Mouse (Mus musculus) ES-CJ7 (cell line): ENCODE measurements at regions not wholly inside any gene's neighbourhood (a gene's known extent, or its start where the extent isn't known, plus 50 kb on each side); places are given as distances from the start of the nearest gene placed in this dataset.

Experiments
- DNase-seq: peaks from one replicate; pipeline ENCODE4 v3.0.0; 2011; ENCODE audit warnings: low read depth, low spot score

- DNase-seq: no peak
These were observed 63.9 kb upstream of the Fibin start for GRCm38 (mm10) chr2:110426881-110427280.

GRCm38 (mm10) chr2:110452694-110453093, 89.7 kb upstream of the Fibin start:
- no peak for DNase-seq

- no peak for DNase-seq
These were observed 109.5 kb upstream of the Fibin start for GRCm38 (mm10) chr2:110472307-110472995.

- no peak for DNase-seq
These were observed 113.6 kb upstream of the Fibin start for GRCm38 (mm10) chr2:110476591-110476990.

- DNase-seq: no peak
These were observed 115.8 kb upstream of the Slc5a12 start for GRCm38 (mm10) chr2:110481327-110481726.

GRCm38 (mm10) chr2:110486201-110486600, 110.9 kb upstream of the Slc5a12 start:
- DNase-seq: no peak

- peak; percentile 4 for DNase-seq
These were observed 110.4 kb upstream of the Slc5a12 start for GRCm38 (mm10) chr2:110486724-110487123.

GRCm38 (mm10) chr2:110487950-110488349, 109.1 kb upstream of the Slc5a12 start:
- DNase-seq: no peak

GRCm38 (mm10) chr2:110501786-110502185, 95.3 kb upstream of the Slc5a12 start:
- DNase-seq: no peak

GRCm38 (mm10) chr2:110508162-110508748, 88.8 kb upstream of the Slc5a12 start:
- no peak for DNase-seq

GRCm38 (mm10) chr2:110523173-110523803, 73.8 kb upstream of the Slc5a12 start:
- no peak for DNase-seq

- DNase-seq: no peak
These were observed 68.9 kb upstream of the Slc5a12 start for GRCm38 (mm10) chr2:110528191-110528590.

GRCm38 (mm10) chr2:110540140-110540539, 57.0 kb upstream of the Slc5a12 start:
- DNase-seq: no peak

GRCm38 (mm10) chr2:110540570-110541357, 56.3 kb upstream of the Slc5a12 start:
- DNase-seq: no peak

- DNase-seq: no peak
These were observed 55.8 kb upstream of the Slc5a12 start for GRCm38 (mm10) chr2:110541358-110541737.
